Comparison of ENCODE assay signal across 14 mouse cellular contexts in the genomic region with DNA sequence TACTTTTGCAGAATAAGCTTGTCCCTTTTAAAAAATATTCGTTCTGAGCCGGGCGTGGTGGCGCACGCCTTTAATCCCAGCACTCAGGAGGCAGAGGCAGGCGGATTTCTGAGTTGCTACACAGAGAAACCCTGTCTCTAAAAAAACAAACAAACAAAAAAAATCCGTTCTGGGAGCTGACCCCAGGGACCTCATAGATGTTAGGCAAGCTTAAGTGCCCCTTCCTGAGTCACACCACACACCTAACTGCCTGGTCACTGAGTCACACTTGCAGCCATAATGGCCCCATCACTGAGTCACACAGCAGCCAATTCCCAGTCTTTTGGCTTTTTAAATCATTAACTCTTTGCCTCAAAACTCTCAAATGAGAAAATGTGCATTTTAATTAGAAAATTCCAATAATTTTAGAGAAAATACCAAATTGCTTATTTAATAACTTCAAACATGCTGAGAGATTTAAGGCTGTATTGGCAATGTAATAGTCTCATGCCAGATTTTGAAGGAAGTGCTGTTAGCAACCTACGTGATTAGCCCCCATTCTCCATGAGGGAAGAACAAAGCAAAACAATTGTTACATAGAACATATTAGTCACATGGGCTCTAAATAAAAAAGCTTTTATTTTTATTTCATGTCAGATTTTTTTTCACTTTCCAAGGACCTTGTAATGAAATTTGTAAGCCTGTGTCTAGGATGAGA.
A peak's percentile ranks its signal among the peaks of the same experiment; 100 is the strongest.
DNase-seq lines count a peak whose midpoint lies in the region; ATAC-seq lines count a peak whose summit lies in the region.
"Had no signal": no experiment of that assay in that cellular context is flagged by ENCODE, and none has a peak within 500 bp of the region (broad histone marks: within the 10 kb centered on the region; RNA-seq: fewer than 3 reads in every experiment).

No protein-coding gene starts in this region.

- no peaks in the 10 kb centered on the region for H3K27me3 ChIP-seq in forebrain, embryonic 13.5 days
- H3K27me3 ChIP-seq in forebrain, embryonic 15.5 days, result no peaks in the 10 kb centered on the region
- H3K27me3 ChIP-seq in limb, embryonic 11.5 days (ENCODE audit: control insufficient read depth, insufficient read depth, low read length), result no peaks in the 10 kb centered on the region
- no peaks in the 10 kb centered on the region for H3K27me3 ChIP-seq in limb, embryonic 10.5 days (ENCODE audit: low read depth, poor library complexity, severe bottlenecking)
- no peaks in the 10 kb centered on the region for H3K27me3 ChIP-seq in hindbrain, embryonic 15.5 days

- 85% methylated on average over 8 of the region's 8 CpGs for WGBS in forebrain, embryonic 13.5 days
- 85% methylated on average over 8 of the region's 8 CpGs for WGBS in forebrain, embryonic 15.5 days
- WGBS in limb, embryonic 11.5 days, result 82% methylated on average over 8 of the region's 8 CpGs
- WGBS in limb, embryonic 10.5 days, result 82% methylated on average over 8 of the region's 8 CpGs
- WGBS in hindbrain, embryonic 15.5 days, result 80% methylated on average over 8 of the region's 8 CpGs

- H3K36me3 ChIP-seq in forebrain, embryonic 13.5 days (ENCODE audit: poor library complexity, severe bottlenecking), result peaks cover 6% of the 10 kb centered on the region
- H3K36me3 ChIP-seq in forebrain, embryonic 15.5 days, result peaks cover 7% of the 10 kb centered on the region; the same call in 1 of the 2 replicates
- H3K36me3 ChIP-seq in limb, embryonic 11.5 days (ENCODE audit: control insufficient read depth, insufficient read depth, low read length), result no peaks in the 10 kb centered on the region
- H3K36me3 ChIP-seq in limb, embryonic 10.5 days, result peaks cover 2% of the 10 kb centered on the region; the same call in 1 of the 2 replicates
- H3K36me3 ChIP-seq in hindbrain, embryonic 15.5 days, result peaks cover 24% of the 10 kb centered on the region; the same call in 1 of the 2 replicates

- no peak overlapping the region for H3K4me3 ChIP-seq in forebrain, embryonic 13.5 days
- no peak overlapping the region for H3K4me3 ChIP-seq in forebrain, embryonic 15.5 days
- H3K4me3 ChIP-seq in limb, embryonic 11.5 days (ENCODE audit: low read depth, low read length), result no peak overlapping the region
- no peak overlapping the region for H3K4me3 ChIP-seq in limb, embryonic 10.5 days
- no peak overlapping the region for H3K4me3 ChIP-seq in hindbrain, embryonic 15.5 days

- H3K9ac ChIP-seq in forebrain, embryonic 13.5 days, result no peak overlapping the region
- H3K9ac ChIP-seq in forebrain, embryonic 15.5 days (replicated peaks), result no peak overlapping the region
- no peak overlapping the region for H3K9ac ChIP-seq in limb, embryonic 11.5 days (ENCODE audit: low read length)
- no peak overlapping the region for H3K9ac ChIP-seq in hindbrain, embryonic 15.5 days
- H3K9ac ChIP-seq: lung, embryonic 14.5 days had no signal

- DNase-seq in limb, embryonic 11.5 days (ENCODE audit: low spot score), result peak; percentile 9
- DNase-seq in limb, embryonic 10.5 days (ENCODE audit: low spot score), result no peak
- DNase-seq in MN1 (ENCODE audit: low spot score), result peak; percentile 27
- DNase-seq in adrenal gland, adult (ENCODE audit: inconsistent age in 2 of 2, low spot score in 1 of 2), result no peak
- no peak for DNase-seq in cerebellum, adult 8-10 months
- DNase-seq: cerebellum, adult 9-11 months; heart, postnatal 14 days; lung, embryonic 14.5 days had no signal

- H3K9me3 ChIP-seq in forebrain, embryonic 13.5 days (replicated peaks), result no peaks in the 10 kb centered on the region
- no peaks in the 10 kb centered on the region for H3K9me3 ChIP-seq in forebrain, embryonic 15.5 days
- H3K9me3 ChIP-seq in limb, embryonic 11.5 days (ENCODE audit: control insufficient read depth, low read length), result no peaks in the 10 kb centered on the region
- H3K9me3 ChIP-seq in limb, embryonic 10.5 days (replicated peaks), result no peaks in the 10 kb centered on the region
- no peaks in the 10 kb centered on the region for H3K9me3 ChIP-seq in hindbrain, embryonic 15.5 days

- no peak overlapping the region for H3K27ac ChIP-seq in forebrain, embryonic 13.5 days
- H3K27ac ChIP-seq in forebrain, embryonic 15.5 days (replicated peaks), result no peak overlapping the region
- no peak overlapping the region for H3K27ac ChIP-seq in limb, embryonic 11.5 days (replicated peaks; ENCODE audit: low read depth, low read length)
- no peak overlapping the region for H3K27ac ChIP-seq in limb, embryonic 10.5 days
- H3K27ac ChIP-seq in hindbrain, embryonic 15.5 days (replicated peaks), result peak overlapping the region; percentile 46
- H3K27ac ChIP-seq: kidney, postnatal 0 days; macrophage had no signal

- H3K4me2 ChIP-seq in forebrain, embryonic 13.5 days, result no peak overlapping the region
- no peak overlapping the region for H3K4me2 ChIP-seq in forebrain, embryonic 15.5 days (replicated peaks)
- H3K4me2 ChIP-seq in limb, embryonic 11.5 days (ENCODE audit: low read depth, severe bottlenecking), result no peak overlapping the region
- no peak overlapping the region for H3K4me2 ChIP-seq in hindbrain, embryonic 15.5 days
- H3K4me2 ChIP-seq: lung, embryonic 14.5 days had no signal

- ATAC-seq in forebrain, embryonic 13.5 days, result peak; percentile 65
- no peak for ATAC-seq in forebrain, embryonic 15.5 days (replicated peaks)
- no peak for ATAC-seq in limb, embryonic 11.5 days (ENCODE audit: insufficient number of reproducible peaks, low FRiP score, low TSS enrichment, low read depth)
- no peak for ATAC-seq in hindbrain, embryonic 15.5 days (ENCODE audit: low FRiP score, low read depth)
- ATAC-seq: intestine, postnatal 0 days had no signal

- 0 out of 2 replicates have a peak, but pooled peaks cover 3% of the 10 kb centered on the region for H3K4me1 ChIP-seq in forebrain, embryonic 13.5 days
- peaks cover 9% of the 10 kb centered on the region for H3K4me1 ChIP-seq in forebrain, embryonic 15.5 days
- H3K4me1 ChIP-seq in limb, embryonic 11.5 days (ENCODE audit: control insufficient read depth, insufficient read depth, low read length), result no peaks in the 10 kb centered on the region
- H3K4me1 ChIP-seq in limb, embryonic 10.5 days, result peaks cover 9% of the 10 kb centered on the region
- peaks cover 7% of the 10 kb centered on the region; the same call in 1 of the 2 replicates for H3K4me1 ChIP-seq in hindbrain, embryonic 15.5 days (replicated peaks)

Comparison
In these comparisons a context has a peak if more than half of its experiments do, and no peak if none do; other contexts are left out.
1. DNase-seq: peak in limb, embryonic 11.5 days (single experiment) and MN1 (single experiment); none in limb, embryonic 10.5 days (single experiment), adrenal gland, adult (0 of 2) and cerebellum, adult 8-10 months (single experiment).